In the genomic region with DNA sequence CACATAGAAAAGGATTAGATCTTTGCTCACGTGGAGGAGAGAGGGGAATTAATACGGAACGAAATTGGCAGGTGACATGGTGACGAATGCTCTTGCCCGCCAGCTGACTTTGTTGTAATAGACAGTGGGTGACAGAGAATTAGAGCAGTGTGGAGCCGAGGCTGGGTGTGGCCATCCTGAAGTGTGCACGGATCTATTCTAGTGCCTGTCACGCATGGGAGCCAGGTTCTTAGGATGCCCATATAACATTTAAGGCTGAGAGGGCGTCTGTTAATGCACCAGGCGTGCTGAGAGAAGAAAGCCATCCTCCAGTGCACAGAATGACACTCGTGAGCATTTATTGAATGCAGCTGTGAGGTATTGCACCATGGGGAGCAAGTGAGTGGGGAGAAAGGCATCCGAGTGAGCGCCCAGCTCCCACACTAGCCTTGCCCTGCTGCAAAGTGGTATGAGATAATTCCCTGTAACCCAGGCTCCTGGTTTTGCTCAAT, we compare ENCODE assay signal across 15 mouse cellular contexts. TPM values are rescaled to one million over a fixed set of nuclear protein-coding genes. Genes with fewer than 3 reads are reported as not detected.
A peak's percentile ranks its signal among the peaks of the same experiment; 100 is the strongest.
DNase-seq lines count a peak whose midpoint lies in the region; ATAC-seq and TF ChIP-seq lines count a peak whose summit lies in the region.
"Had no signal": no experiment of that assay in that cellular context is flagged by ENCODE, and none has a peak within 500 bp of the region (broad histone marks: within the 10 kb centered on the region; RNA-seq: fewer than 3 reads in every experiment).

No protein-coding gene starts in this region.

- H3K9ac ChIP-seq in lung, postnatal 0 days (replicated peaks; ENCODE audit: low read depth): no peak overlapping the region
- H3K9ac ChIP-seq in neural tube, embryonic 13.5 days: no peak overlapping the region
- H3K9ac ChIP-seq: liver, embryonic 13.5 days; stomach, embryonic 15.5 days had no signal

- H3K4me1 ChIP-seq in lung, postnatal 0 days (ENCODE audit: insufficient read depth, low read depth, low read length): no peaks in the 10 kb centered on the region
- H3K4me1 ChIP-seq in neural tube, embryonic 13.5 days (replicated peaks): peaks cover 19% of the 10 kb centered on the region
- H3K4me1 ChIP-seq: liver, embryonic 13.5 days; stomach, embryonic 15.5 days had no signal

- no peaks in the 10 kb centered on the region for H3K9me3 ChIP-seq in lung, postnatal 0 days (ENCODE audit: low read length)
- no peaks in the 10 kb centered on the region for H3K9me3 ChIP-seq in neural tube, embryonic 13.5 days
- H3K9me3 ChIP-seq: liver, embryonic 13.5 days; stomach, embryonic 15.5 days had no signal

- 61% methylated on average over 13 of the region's 13 CpGs for WGBS in lung, postnatal 0 days
- WGBS in neural tube, embryonic 13.5 days: 38% methylated on average over 13 of the region's 13 CpGs

- no peak overlapping the region for H3K4me2 ChIP-seq in lung, postnatal 0 days (replicated peaks; ENCODE audit: low read depth, low read length)
- peak overlapping the region; percentile 39 for H3K4me2 ChIP-seq in neural tube, embryonic 13.5 days
- H3K4me2 ChIP-seq: liver, embryonic 13.5 days; stomach, embryonic 15.5 days had no signal

- H3K27ac ChIP-seq in lung, postnatal 0 days (ENCODE audit: low read length): no peak overlapping the region
- peak overlapping the region; percentile 84 for H3K27ac ChIP-seq in neural tube, embryonic 13.5 days (replicated peaks)
- H3K27ac ChIP-seq: liver, embryonic 13.5 days; stomach, embryonic 15.5 days had no signal

- no peak for TF ChIP-seq CTCF in lung, postnatal 0 days (IDR thresholded peaks at IDR 0.05)

- H3K27me3 ChIP-seq in lung, postnatal 0 days (replicated peaks; ENCODE audit: insufficient read depth, low read length): no peaks in the 10 kb centered on the region
- no peaks in the 10 kb centered on the region for H3K27me3 ChIP-seq in neural tube, embryonic 13.5 days
- H3K27me3 ChIP-seq: liver, embryonic 13.5 days; stomach, embryonic 15.5 days had no signal

- H3K36me3 ChIP-seq in lung, postnatal 0 days (ENCODE audit: insufficient read depth, low read length): no peaks in the 10 kb centered on the region
- H3K36me3 ChIP-seq in neural tube, embryonic 13.5 days: no peaks in the 10 kb centered on the region
- H3K36me3 ChIP-seq: liver, embryonic 13.5 days; stomach, embryonic 15.5 days had no signal

- no peak overlapping the region for H3K4me3 ChIP-seq in lung, postnatal 0 days (ENCODE audit: low read depth, low read length)
- no peak overlapping the region for H3K4me3 ChIP-seq in neural tube, embryonic 13.5 days
- H3K4me3 ChIP-seq: liver, embryonic 13.5 days; myocyte; stomach, embryonic 15.5 days had no signal

- no peak for ATAC-seq in lung, postnatal 0 days
- ATAC-seq in neural tube, embryonic 13.5 days (ENCODE audit: low read depth): peak; percentile 64; the same call in 1 of the 2 replicates
- ATAC-seq in inflammation-experienced regulatory T-cells, adult 6 months: no peak

- TF ChIP-seq EP300 in lung, postnatal 0 days (IDR thresholded peaks at IDR 0.05): no peak

- DNase-seq in gastrocnemius, adult 18-20 months (ENCODE audit: low spot score): peak; percentile 5
- DNase-seq in gastrocnemius, postnatal 4 days (ENCODE audit: low spot score in 2 of 2): no peak
- DNase-seq in lung, postnatal 0 days (ENCODE audit: low spot score): peak; percentile 8
- DNase-seq in lung, postnatal 10 days: no peak
- peak; percentile 26 for DNase-seq in fat pad, adult 2 months (ENCODE audit: extremely low read depth, low read depth, low spot score)
- DNase-seq in spleen, postnatal 14 days (ENCODE audit: low spot score in 2 of 2): no peak
- DNase-seq: adrenal gland, adult 2 months; gastrocnemius, postnatal 36 days; kidney, adult 2 months; liver, embryonic 13.5 days; lung, postnatal 36 days had no signal

RNA-seq across cellular contexts. Expression of a gene that starts 48.3 kb away (rescaled TPM):
- under 1 TPM; 0.21 to 0.26 TPM for total RNA-seq in gastrocnemius, adult 18-20 months (2021)
- total RNA-seq in gastrocnemius, postnatal 4 days (2021): under 1 TPM; 0.76 to 0.80 TPM
- 0.27 and 0.30 TPM in 2 replicates for polyA plus RNA-seq in lung, postnatal 0 days (2015; fragmentation: Nextera tagmentation; extraction: Ambion mirVana)
- polyA plus RNA-seq in neural tube, embryonic 13.5 days (2015; fragmentation: Nextera tagmentation; extraction: Ambion mirVana): 26.8 and 32.3 TPM in 2 replicates
- 1 to 10 TPM; 1.4 to 3.3 (median 2.4) TPM for polyA plus RNA-seq in inflammation-experienced regulatory T-cells, adult 6 months (2017; shearing (Covaris generic))
- polyA plus RNA-seq: myocyte had no signal

Comparison
In these comparisons a context has a peak if more than half of its experiments do, and no peak if none do; other contexts are left out.
1. DNase-seq: peak in gastrocnemius, adult 18-20 months (single experiment), lung, postnatal 0 days (single experiment) and fat pad, adult 2 months (single experiment); none in gastrocnemius, postnatal 4 days (0 of 2), lung, postnatal 10 days (single experiment) and spleen, postnatal 14 days (0 of 2).